Mouse (Mus musculus) ovary, postnatal 10 days (tissue): ENCODE measurements around the gene Ostn.

Experiments
- DNase-seq: peaks from one replicate; pipeline ENCODE4 v3.0.0; 2022; ENCODE audit warnings: low spot score

Ostn gene

GRCm38 (mm10) chr16:27387634-27388611, 80.6 kb downstream of the Ostn start:
- no peak for DNase-seq

DNA sequence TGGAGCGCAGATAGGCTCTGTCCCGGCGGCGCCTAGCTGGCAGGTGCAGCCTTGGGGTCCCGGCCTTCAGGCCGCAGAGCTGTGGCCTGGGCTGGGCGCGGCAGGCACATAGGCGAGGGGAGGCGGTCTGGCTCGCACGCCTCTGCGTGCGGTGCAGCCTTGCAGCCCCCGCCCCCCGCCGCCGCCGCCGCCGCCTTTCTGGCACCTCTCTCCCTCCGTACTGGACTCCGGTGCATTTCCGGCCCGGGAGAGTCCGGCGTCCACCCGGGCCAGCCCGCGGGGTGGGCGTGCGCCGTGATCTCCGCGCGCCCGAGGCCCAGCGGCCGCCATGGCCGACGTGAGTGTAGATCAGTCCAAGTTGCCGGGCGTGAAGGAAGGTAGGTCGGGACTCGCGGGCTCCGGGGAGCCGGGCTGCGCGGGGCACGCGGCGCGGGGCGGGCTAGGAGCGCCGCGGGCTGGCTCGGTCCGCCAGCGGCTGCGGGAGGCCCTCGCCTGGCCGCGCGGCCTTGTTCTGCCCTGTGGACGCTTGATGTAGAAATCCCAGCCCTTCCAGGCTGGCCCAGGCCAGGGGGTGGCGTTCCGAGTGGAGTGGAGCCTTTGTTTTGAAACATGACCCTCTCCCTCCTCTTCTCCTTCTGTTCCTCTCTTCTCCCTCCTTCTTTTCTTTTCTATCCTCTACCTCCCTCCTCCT, 81.6 kb downstream of the Ostn start, which contains the start of gene Ccdc50:
Gene Ccdc50, plus strand, starts transcription at position 109 of the 691 bp plus-strand sequence.
- DNase-seq = peak; percentile 63

- no peak for DNase-seq
Measured at GRCm38 (mm10) chr16:27389534-27390282, 82.4 kb downstream of the Ostn start.

DNA sequence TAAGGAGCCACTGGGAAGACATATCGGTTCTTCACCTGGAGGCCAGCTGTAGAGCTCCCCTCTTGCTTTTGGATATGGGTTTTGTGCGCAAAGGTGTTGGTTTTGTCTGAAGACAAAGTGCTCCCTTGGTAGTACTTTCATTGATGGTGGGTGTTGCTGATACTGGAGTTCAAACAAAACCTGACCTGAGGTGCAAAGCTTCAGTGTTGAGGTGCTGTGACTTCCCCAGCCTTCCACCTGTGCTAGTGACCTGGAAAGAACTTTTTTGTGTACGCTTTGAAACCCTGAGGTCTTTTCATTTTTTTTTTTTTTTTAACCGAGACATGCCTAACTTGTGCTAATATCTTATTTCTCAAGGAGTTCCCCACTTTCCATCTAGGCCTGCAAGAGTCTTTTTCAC, 83.0 kb downstream of the Ostn start:
- DNase-seq = no peak

DNA sequence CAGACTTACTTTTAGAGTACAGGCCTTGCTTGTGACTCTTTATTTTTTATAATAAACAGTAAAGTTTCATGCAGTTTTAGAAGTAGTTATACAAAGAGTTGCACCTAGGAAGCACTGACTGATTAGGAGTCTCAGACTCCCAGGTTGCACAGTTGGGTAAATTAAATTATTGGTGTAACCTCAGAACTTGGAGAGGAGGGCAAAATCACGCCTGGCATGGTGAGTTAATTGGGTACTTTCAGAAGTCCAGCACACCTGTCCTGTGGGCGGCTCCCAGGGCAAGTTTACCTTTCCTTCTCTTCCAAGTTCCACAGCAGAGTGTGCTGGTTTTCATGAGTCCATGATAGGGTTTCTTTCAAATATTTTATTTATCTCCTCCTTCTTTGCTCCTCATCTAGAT, 84.6 kb downstream of the Ostn start:
- DNase-seq = no peak

DNA sequence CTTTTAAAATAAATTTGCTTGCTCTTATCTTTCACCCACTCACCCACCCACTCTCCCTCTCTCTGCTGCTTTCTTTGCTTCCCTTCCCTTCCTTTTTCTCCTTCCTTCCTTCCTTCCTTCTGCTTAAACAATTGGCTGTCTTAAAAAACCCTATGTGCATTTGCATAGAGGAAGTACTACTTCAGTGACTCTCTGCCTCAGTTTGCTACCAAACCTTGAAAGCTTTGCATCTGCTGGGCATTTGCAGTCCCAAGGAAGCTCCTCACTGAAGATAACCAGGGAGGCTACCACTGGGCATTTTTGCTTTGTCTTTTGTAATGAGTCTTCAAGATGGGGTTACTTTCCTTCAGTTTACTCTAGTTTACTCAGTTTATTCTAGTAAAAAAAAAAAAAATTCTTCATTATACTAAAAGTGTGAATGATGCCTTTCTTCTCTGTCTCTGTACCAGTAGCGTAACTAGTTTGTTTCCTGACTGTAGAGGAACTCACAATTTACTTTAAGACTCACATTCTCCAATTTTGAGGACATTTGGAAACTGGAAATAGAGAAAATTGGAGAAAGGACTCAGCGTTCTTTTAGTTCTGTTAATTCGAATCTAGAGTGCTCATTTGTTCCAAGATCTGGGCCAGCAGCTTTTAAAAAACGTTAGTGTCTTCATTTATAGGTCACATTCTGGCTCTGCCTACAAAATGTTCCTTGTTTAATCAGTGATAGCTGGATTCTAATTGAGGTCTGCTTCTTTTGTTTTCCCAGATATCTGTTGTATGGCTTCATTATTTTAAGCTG, 88.2 kb downstream of the Ostn start:
- DNase-seq = no peak

GRCm38 (mm10) chr16:27396951-27397350, 89.7 kb downstream of the Ostn start:
- DNase-seq = no peak

- no peak for DNase-seq
Measured at GRCm38 (mm10) chr16:27399026-27399718, 91.9 kb downstream of the Ostn start.

DNA sequence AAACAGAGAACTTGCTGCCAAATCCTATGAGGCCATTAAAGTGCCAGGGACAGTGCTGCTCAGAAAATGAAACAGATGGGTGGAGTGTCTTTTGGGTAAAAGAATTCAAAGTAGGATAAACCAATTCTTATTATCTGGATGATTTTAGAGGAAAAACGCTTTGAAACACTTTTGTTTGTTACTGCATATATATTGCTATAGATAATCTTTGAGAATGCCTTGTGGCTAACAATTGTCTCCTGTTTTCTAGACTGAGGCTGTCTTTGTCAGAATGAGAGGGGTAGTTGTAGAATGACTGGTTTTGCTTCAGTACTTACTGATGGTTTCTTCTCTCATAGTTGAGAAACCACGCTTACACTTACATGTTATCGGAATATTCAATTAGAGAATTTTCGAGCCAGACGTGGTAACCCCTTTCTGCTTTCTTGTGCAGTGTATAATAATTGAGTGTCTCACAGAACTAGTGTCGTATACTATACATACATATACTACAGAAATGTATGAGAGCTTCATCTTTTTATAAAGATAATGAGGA, 92.5 kb downstream of the Ostn start:
- no peak for DNase-seq
